Mouse (Mus musculus) MEL (cell line): Measurements from ENCODE around the gene Fra10ac1. TPM values are rescaled to one million over a fixed set of nuclear protein-coding genes. Genes with fewer than 3 reads are reported as not detected.

ENCODE experiments used
- DNase-seq: peaks from one replicate; pipeline ENCODE4 v3.0.0; 2011; ENCODE audit warnings: low read depth, low spot score
- H3K27ac ChIP-seq: 2 replicates; pipeline ENCODE4 v1.5.1; 2012; ENCODE audit warnings: low read depth, mild to moderate bottlenecking, control low read depth, low read length, moderate library complexity; ENCODE audit not compliant: control insufficient read depth
- H3K27me3 ChIP-seq, 2 experiments: fragments of 150-350 bp in 1 of 2; sonication (generic) in 1 of 2; 2 replicates each; pipeline ENCODE4 v1.6.1; 2012; ENCODE audit warnings: low read length in 2 of 2, mild to moderate bottlenecking in 2 of 2, improper control_type of control experiment in 1 of 2, moderate library complexity in 1 of 2; ENCODE audit not compliant: insufficient read depth in 2 of 2, control insufficient read depth in 1 of 2
- H3K36me3 ChIP-seq, 2 experiments: 2 replicates each; pipeline ENCODE4 v1.6.1; 2012 to 2014; ENCODE audit warnings: low read length in 2 of 2, improper control_type of control experiment in 1 of 2, inconsistent platforms in 1 of 2, mild to moderate bottlenecking in 1 of 2; ENCODE audit not compliant: insufficient read depth in 2 of 2, control insufficient read depth in 1 of 2
- H3K4me1 ChIP-seq, 2 experiments: fragments of 150-350 bp in 1 of 2; sonication (generic) in 1 of 2; 2 replicates each; pipeline ENCODE4 v1.6.1; 2012; ENCODE audit warnings: low read length in 2 of 2, improper control_type of control experiment in 1 of 2, mild to moderate bottlenecking in 1 of 2; ENCODE audit not compliant: insufficient read depth in 2 of 2, control insufficient read depth in 1 of 2
- H3K4me3 ChIP-seq, 2 experiments: fragments of 150-350 bp in 1 of 2; sonication (generic) in 1 of 2; 2 replicates each; pipeline ENCODE4 v1.5.1; 2012; ENCODE audit warnings: low read depth in 2 of 2, low read length in 2 of 2, mild to moderate bottlenecking in 2 of 2, moderate library complexity in 2 of 2, control low read depth in 1 of 2, improper control_type of control experiment in 1 of 2; ENCODE audit not compliant: control insufficient read depth in 1 of 2, insufficient read depth in 1 of 2
- H3K79me2 ChIP-seq: 2 replicates; pipeline ENCODE4 v1.6.1; 2012; ENCODE audit warnings: mild to moderate bottlenecking, low read length, moderate library complexity; ENCODE audit not compliant: control insufficient read depth, poor library complexity, insufficient read depth
- H3K9ac ChIP-seq: 2 replicates; pipeline ENCODE4 v1.6.1; 2012; ENCODE audit warnings: low read depth, mild to moderate bottlenecking, control low read depth, low read length, moderate library complexity; ENCODE audit not compliant: control insufficient read depth, poor library complexity, severe bottlenecking
- H3K9me3 ChIP-seq: fragments of 150-350 bp; sonication (generic); replicated peaks from 2 replicates; pipeline ENCODE4 v1.6.1; 2012; ENCODE audit warnings: mild to moderate bottlenecking, low read length, improper control_type of control experiment, moderate library complexity; ENCODE audit not compliant: insufficient read depth
- CHD1 ChIP-seq: IDR thresholded peaks from 2 replicates; pipeline ENCODE4 v1.6.1; 2012; ENCODE audit warnings: low read depth, mild to moderate bottlenecking, inconsistent platforms, low read length, improper control_type of control experiment
- CTCF ChIP-seq, 3 experiments: IDR thresholded peaks in 2 of 3; conservative IDR thresholded peaks in 1 of 3; 2 replicates each; pipeline ENCODE4 v1.5.1; 2011 to 2012; ENCODE audit warnings: low read length in 3 of 3, low read depth in 2 of 3, mild to moderate bottlenecking in 2 of 3, improper control_type of control experiment in 1 of 3, inconsistent platforms in 1 of 3, mixed read lengths in 1 of 3, moderate library complexity in 1 of 3; ENCODE audit not compliant: control insufficient read depth in 1 of 3, insufficient read depth in 1 of 3, poor library complexity in 1 of 3, severe bottlenecking in 1 of 3
- GATA1 ChIP-seq: IDR thresholded peaks from 2 replicates; pipeline ENCODE4 v1.6.1; 2011; ENCODE audit warnings: low read depth, low read length, improper control_type of control experiment
- MYC ChIP-seq: IDR thresholded peaks from 2 replicates; pipeline ENCODE4 v1.6.1; 2011; ENCODE audit warnings: low read depth, mild to moderate bottlenecking, low read length, improper control_type of control experiment, moderate library complexity
- NELFE ChIP-seq: IDR thresholded peaks from 2 replicates; pipeline ENCODE4 v1.6.1; 2011; ENCODE audit warnings: low read depth, low read length, improper control_type of control experiment
- POLR2A ChIP-seq, 2 experiments: IDR thresholded peaks; 2 replicates each; pipeline ENCODE4 v1.6.1; 2011 to 2012; ENCODE audit warnings: low read length in 2 of 2, mild to moderate bottlenecking in 2 of 2, control low read depth in 1 of 2, improper control_type of control experiment in 1 of 2, low read depth in 1 of 2, moderate library complexity in 1 of 2; ENCODE audit not compliant: control insufficient read depth in 1 of 2, insufficient read depth in 1 of 2, poor library complexity in 1 of 2
- RAD21 ChIP-seq: IDR thresholded peaks from 2 replicates; pipeline ENCODE4 v1.6.1; 2011; ENCODE audit warnings: mild to moderate bottlenecking, low read depth, low read length, improper control_type of control experiment
- SMC3 ChIP-seq: IDR thresholded peaks from 2 replicates; pipeline ENCODE4 v1.6.1; 2011; ENCODE audit warnings: low read depth, low read length, improper control_type of control experiment
- USF1 ChIP-seq: IDR thresholded peaks from 2 replicates; pipeline ENCODE4 v1.6.1; 2014; ENCODE audit warnings: low read depth, mild to moderate bottlenecking, inconsistent platforms, low read length, improper control_type of control experiment, moderate library complexity
- ZNF384 ChIP-seq: IDR thresholded peaks from 2 replicates; pipeline ENCODE4 v1.6.1; 2012; ENCODE audit warnings: low read depth, mild to moderate bottlenecking, inconsistent platforms, low read length, improper control_type of control experiment
- polyA plus RNA-seq, 2 experiments: library from polyadenylated mRNA; stranded (reverse) in 1 of 2; unstranded in 1 of 2; fragments of >175 nt in 1 of 2; fragments of >200 nt in 1 of 2; gene quantifications; 2 replicates each; pipeline versions ENCODE4 v1.2.1 to v1.2.4; 2012; ENCODE audit warnings: low replicate concordance in 2 of 2, low read depth in 1 of 2; ENCODE audit not compliant: insufficient read length in 2 of 2, insufficient read depth in 1 of 2, missing spikeins in 1 of 2
- total RNA-seq: library from RNA; depleted of rRNA; stranded (reverse); fragments of 300-350 nt; gene quantifications from 2 replicates; pipeline ENCODE4 v1.2.3, GENCODE M21; 2012

Gene Fra10ac1
- total and polyA plus RNA-seq, 3 experiments: 9.1 to 17.0 TPM; not detected in 1

GRCm38 (mm10) chr19:38223356-38223904, 526 bp downstream of the Fra10ac1 start:
- H3K27ac ChIP-seq: peak overlapping the region; percentile 78
- TF ChIP-seq MYC: 0 out of 2 replicates have a peak, but pooled peaks have one; percentile 17
- TF ChIP-seq POLR2A (IDR thresholded peaks at IDR 0.05; ENCODE audit: control insufficient read depth in 1 of 2, insufficient read depth in 1 of 2, low read depth in 1 of 2, low read length in 2 of 2, poor library complexity in 1 of 2): no peak
- H3K4me3 ChIP-seq: peak overlapping the region; percentile 72 to 95
- H3K4me1 ChIP-seq: peaks cover 0 to 6% of the 10 kb centered on the region in 2 experiments; a peak in 2 of 4 replicates
- H3K79me2 ChIP-seq: peaks cover 2% of the 10 kb centered on the region; the same call in 1 of the 2 replicates
- H3K36me3 ChIP-seq: peaks cover 0 to 4% of the 10 kb centered on the region in 2 experiments; a peak in 1 of 4 replicates
- peak overlapping the region; percentile 89 for H3K9ac ChIP-seq
- H3K9me3 ChIP-seq: no peaks in the 10 kb centered on the region
- H3K27me3 ChIP-seq: no peaks in the 10 kb centered on the region; a peak in 1 of 4 replicates
- DNase-seq: peak; percentile 38

GRCm38 (mm10) chr19:38217696-38218095, 6.3 kb downstream of the Fra10ac1 start:
- no peaks in the 10 kb centered on the region for H3K9me3 ChIP-seq
- no peaks in the 10 kb centered on the region for H3K79me2 ChIP-seq
- no peak overlapping the region for H3K4me3 ChIP-seq
- no peaks in the 10 kb centered on the region for H3K27me3 ChIP-seq
- H3K4me1 ChIP-seq: no peaks in the 10 kb centered on the region; a peak in 1 of 4 replicates
- H3K27ac ChIP-seq: no peak overlapping the region
- no peak for TF ChIP-seq GATA1
- no peak for TF ChIP-seq POLR2A (IDR thresholded peaks at IDR 0.05; ENCODE audit: control insufficient read depth in 1 of 2, insufficient read depth in 1 of 2, low read depth in 1 of 2, low read length in 2 of 2, poor library complexity in 1 of 2)
- TF ChIP-seq, all 39 proteins: peak for 0
- Histone ChIP-seq H3K36me3 (no peaks in the 10 kb centered on the region), H3K9ac (no peak overlapping the region)
- no peak for DNase-seq

GRCm38 (mm10) chr19:38206669-38207068, 17.3 kb downstream of the Fra10ac1 start:
- H3K4me3 ChIP-seq: no peak overlapping the region
- TF ChIP-seq USF1 (no peak), CTCF (IDR thresholded peaks at IDR 0.05 in 2 of 3, conservative IDR thresholded peaks at IDR 0.05 in 1 of 3; ENCODE audit: control insufficient read depth in 1 of 3, insufficient read depth in 1 of 3, low read depth in 2 of 3, low read length in 3 of 3, poor library complexity in 1 of 3, severe bottlenecking in 1 of 3) (peak in 1 of 3 experiments; percentile 28; a peak in 1 of 6 replicates)
- no peak overlapping the region for H3K9ac ChIP-seq
- H3K79me2 ChIP-seq: no peaks in the 10 kb centered on the region
- no peak for DNase-seq
- no peaks in the 10 kb centered on the region for H3K27me3 ChIP-seq
- H3K36me3 ChIP-seq: peaks cover 0 to 4% of the 10 kb centered on the region in 2 experiments; a peak in 2 of 4 replicates
- H3K27ac ChIP-seq: no peak overlapping the region
- H3K4me1 ChIP-seq: no peaks in the 10 kb centered on the region
- no peaks in the 10 kb centered on the region for H3K9me3 ChIP-seq

- Histone ChIP-seq H3K9me3 (no peaks in the 10 kb centered on the region), H3K27me3 (no peaks in the 10 kb centered on the region), H3K36me3 (peaks cover 0 to 5% of the 10 kb centered on the region in 2 experiments; a peak in 2 of 4 replicates)
- TF ChIP-seq CTCF (IDR thresholded peaks at IDR 0.05 in 2 of 3, conservative IDR thresholded peaks at IDR 0.05 in 1 of 3; ENCODE audit: control insufficient read depth in 1 of 3, insufficient read depth in 1 of 3, low read depth in 2 of 3, low read length in 3 of 3, poor library complexity in 1 of 3, severe bottlenecking in 1 of 3) (peak in 1 of 3 experiments; percentile 37; a peak in 2 of 6 replicates), ZNF384 (peak; percentile 65), NELFE (no peak), RAD21 (peak; percentile 41), SMC3 (peak; percentile 26), CHD1 (no peak)
- TF ChIP-seq, all 39 proteins: peak for 4
- Histone ChIP-seq H3K4me3 (no peak overlapping the region), H3K79me2 (no peaks in the 10 kb centered on the region), H3K27ac (no peak overlapping the region), H3K4me1 (no peaks in the 10 kb centered on the region), H3K9ac (no peak overlapping the region)
- DNase-seq: peak; percentile 14
These were observed 25.2 kb downstream of the Fra10ac1 start for GRCm38 (mm10) chr19:38198731-38199130.
